Mouse (Mus musculus): ENCODE data around the gene Fkbp14.

Gene Fkbp14

DNA sequence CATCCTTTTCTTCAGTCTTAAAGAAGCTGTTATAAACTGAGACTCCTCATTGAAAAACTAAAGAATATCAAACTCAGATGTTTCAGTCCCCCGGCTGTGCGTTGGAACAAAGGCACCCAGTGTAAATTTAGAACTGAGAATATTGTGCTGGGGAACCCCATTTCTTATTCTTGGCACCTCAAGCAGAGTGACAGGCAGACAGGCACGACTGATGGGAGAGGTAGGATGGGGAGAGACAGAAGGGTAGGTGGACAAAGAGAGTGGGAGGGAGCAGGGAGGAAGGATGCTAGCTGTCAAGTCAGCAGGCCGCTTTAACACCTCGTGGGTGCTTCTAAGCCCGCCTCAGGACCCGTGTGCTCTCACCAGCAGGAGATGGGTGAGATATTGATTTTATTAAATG, 54.3 kb downstream of the Fkbp14 start:
- DNase-seq = no peak

DNA sequence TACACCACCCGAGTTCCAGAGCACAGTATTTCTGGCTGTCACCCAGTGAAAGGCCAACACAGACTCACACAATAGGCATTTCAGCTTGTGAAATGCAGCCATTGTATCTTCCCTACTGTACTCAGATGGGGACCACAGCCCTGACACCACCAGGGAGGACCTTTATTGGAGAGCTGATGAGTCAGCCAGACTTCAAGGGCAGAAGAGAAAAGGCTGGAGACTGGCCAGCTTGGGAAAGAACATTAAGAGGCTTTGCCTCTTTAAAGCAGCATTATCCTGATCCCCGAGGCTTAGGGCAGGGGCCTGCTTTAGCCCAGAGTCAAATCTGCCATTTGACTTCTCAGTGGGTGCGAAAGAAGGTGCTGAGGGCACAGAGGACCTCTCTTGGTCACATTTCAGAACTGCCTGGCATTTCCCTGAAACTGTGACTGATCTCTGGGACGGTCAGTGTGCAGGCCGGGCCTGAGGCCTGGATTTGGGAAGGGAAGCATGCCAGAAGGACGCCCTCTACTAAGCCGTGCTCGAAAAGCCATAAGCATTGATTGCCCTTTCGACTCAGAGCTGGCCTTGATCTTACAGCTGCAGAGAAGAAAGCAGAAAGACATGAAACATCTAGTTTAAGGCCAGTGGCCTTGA, 56.7 kb downstream of the Fkbp14 start:
- no peak for DNase-seq

- DNase-seq = no peak
Measured at GRCm38 (mm10) chr6:54539396-54539795, 57.7 kb downstream of the Fkbp14 start.

DNA sequence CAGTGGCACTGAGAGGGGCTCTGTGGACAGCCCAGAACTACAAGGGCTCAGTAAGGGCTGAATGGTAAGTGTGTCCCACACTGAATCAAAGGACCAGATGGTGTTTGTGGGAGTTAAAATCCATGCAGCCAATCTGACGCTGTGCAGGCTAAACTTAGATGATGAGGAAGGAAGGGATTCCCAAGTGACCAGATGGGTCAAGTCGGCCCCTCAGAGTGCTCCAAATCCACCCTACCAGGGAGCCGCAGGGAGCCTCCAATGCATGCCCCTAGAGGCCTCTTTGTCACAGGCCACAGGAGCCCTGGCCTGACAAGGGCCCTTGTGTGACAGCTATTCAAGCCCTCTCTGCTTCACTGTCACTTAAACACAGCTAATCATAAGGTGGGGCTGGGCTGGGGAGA, 58.3 kb downstream of the Fkbp14 start:
- no peak for DNase-seq

DNA sequence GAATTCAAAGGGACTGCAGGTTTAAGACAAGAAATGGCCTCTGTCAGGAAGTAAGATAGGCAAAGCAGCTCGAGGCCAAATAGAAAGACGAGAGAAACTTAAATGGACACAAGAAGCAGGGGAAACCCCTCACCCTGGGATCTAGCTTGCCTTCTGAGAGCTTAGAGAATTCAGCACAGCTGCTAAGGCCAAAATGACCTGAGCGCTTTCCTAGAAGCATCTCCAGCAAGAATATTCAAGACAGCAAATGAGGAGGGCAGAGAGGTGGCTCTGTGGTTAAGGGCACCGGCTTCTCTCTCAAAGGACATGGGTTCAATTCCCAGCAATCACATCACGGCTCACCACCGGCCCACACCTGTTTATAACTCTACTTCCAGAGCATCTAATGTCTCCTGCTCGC, 60.1 kb downstream of the Fkbp14 start:
- no peak for DNase-seq

- no peak for DNase-seq
Measured at GRCm38 (mm10) chr6:54535485-54535884, 61.6 kb downstream of the Fkbp14 start.

DNA sequence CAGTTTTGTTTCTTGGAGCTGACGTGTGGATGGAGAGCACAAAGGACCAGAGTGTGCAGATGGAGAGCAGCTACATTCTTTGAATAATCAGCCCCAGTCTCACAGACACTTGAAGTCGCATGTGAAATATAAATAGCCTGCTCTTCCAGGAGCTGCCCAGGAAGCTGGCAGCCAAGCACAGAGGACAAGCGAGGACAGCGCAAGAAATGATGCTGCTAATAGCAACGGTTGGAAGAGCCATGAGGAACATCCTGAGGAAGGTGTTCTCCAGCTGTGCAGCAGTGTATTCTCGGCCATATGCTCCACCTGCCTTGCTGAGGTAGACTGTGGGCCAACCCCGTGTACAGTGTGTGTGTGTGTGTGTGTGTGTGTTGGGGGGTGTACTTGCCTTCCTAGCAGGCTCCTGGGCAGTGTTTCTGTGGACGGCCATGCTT, 66.0 kb downstream of the Fkbp14 start:
- DNase-seq = no peak

- no peak for DNase-seq
Measured at GRCm38 (mm10) chr6:54530182-54530581, 66.9 kb downstream of the Fkbp14 start.

DNA sequence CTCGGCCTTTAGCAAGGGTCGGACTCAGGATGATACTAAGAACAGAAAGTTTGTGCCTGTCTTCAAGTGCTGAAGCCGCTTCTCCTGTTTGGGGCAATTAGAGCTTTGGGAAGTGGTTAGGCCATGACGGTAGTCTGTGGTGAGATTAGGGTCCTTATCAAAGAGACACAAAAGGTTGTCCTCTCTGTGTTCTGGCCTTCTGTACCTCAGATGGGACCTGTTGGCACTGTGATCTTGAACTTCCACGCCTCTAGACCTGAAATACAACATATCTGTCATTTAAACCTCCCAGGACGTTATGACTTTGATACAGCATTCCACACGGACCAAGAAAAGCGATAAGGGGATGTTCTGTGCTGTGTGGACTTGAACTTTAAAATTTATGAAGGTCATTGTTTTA, 68.4 kb downstream of the Fkbp14 start:
- no peak for DNase-seq
